Mouse (Mus musculus) lung, postnatal 0 days (tissue): ENCODE measurements around the gene Tnp2.

ENCODE experiments used
- CTCF ChIP-seq: IDR thresholded peaks from 2 replicates; pipeline ENCODE4 v1.5.1; 2016; ENCODE audit warnings: antibody characterized with exemption, mild to moderate bottlenecking
- EP300 ChIP-seq: IDR thresholded peaks from 2 replicates; pipeline ENCODE4 v1.6.1; 2016; ENCODE audit warnings: antibody characterized with exemption, mild to moderate bottlenecking, control low read depth

GRCm38 (mm10) chr16:10777579-10778160, 10.8 kb downstream of the Tnp2 start:
- TF ChIP-seq CTCF (no peak), EP300 (no peak)
